Mouse (Mus musculus): Measurements from ENCODE around the gene Cacng4. TPM values are rescaled to one million over a fixed set of nuclear protein-coding genes. Genes with fewer than 3 reads are reported as not detected.

Gene Cacng4
- total RNA-seq, 2 experiments from 2014 or later = 0.10 TPM; not detected in 1

- DNase-seq = no peak
Measured at GRCm38 (mm10) chr11:107773312-107773711, 21.0 kb downstream of the Cacng4 start.

- no peak for DNase-seq
Measured at GRCm38 (mm10) chr11:107772002-107772401, 22.4 kb downstream of the Cacng4 start.

- DNase-seq = no peak
Measured at GRCm38 (mm10) chr11:107768361-107768760, 26.0 kb downstream of the Cacng4 start.

GRCm38 (mm10) chr11:107766932-107767331 is 27.4 kb downstream of the Cacng4 start:
- DNase-seq = no peak

GRCm38 (mm10) chr11:107762688-107763460 is 31.5 kb downstream of the Cacng4 start:
- no peak for DNase-seq

GRCm38 (mm10) chr11:107761790-107762500 is 32.4 kb downstream of the Cacng4 start:
- DNase-seq = peak; percentile 14 to 23

GRCm38 (mm10) chr11:107760001-107760400 is 34.4 kb downstream of the Cacng4 start:
- no peak for DNase-seq

GRCm38 (mm10) chr11:107759516-107759915 is 34.8 kb downstream of the Cacng4 start:
- DNase-seq = no peak

- DNase-seq = no peak
Measured at GRCm38 (mm10) chr11:107749114-107749513, 45.2 kb downstream of the Cacng4 start.

- no peak for DNase-seq
Measured at GRCm38 (mm10) chr11:107748243-107749035, 45.9 kb downstream of the Cacng4 start.

GRCm38 (mm10) chr11:107743100-107743499 is 51.3 kb downstream of the Cacng4 start:
- DNase-seq = no peak

- no peak for DNase-seq
Measured at GRCm38 (mm10) chr11:107738418-107739099, 55.8 kb downstream of the Cacng4 start.

GRCm38 (mm10) chr11:107737886-107738285 is 56.5 kb downstream of the Cacng4 start:
- no peak for DNase-seq

GRCm38 (mm10) chr11:107734133-107734532 is 60.2 kb downstream of the Cacng4 start:
- DNase-seq = peak in 1 of 2 experiments; percentile 13

GRCm38 (mm10) chr11:107731498-107731897 is 62.9 kb downstream of the Cacng4 start:
- DNase-seq = no peak

- peak; percentile 49 to 73 for DNase-seq
Measured at GRCm38 (mm10) chr11:107730940-107731339, 63.4 kb downstream of the Cacng4 start.

GRCm38 (mm10) chr11:107729141-107729540 is 65.2 kb downstream of the Cacng4 start:
- DNase-seq = no peak

GRCm38 (mm10) chr11:107728073-107728863 is 66.1 kb downstream of the Cacng4 start:
- DNase-seq = no peak

GRCm38 (mm10) chr11:107724603-107725002 is 69.8 kb downstream of the Cacng4 start:
- DNase-seq = no peak

- no peak for DNase-seq
Measured at GRCm38 (mm10) chr11:107721057-107721456, 73.3 kb downstream of the Cacng4 start.
